Mouse (Mus musculus) E14TG2a.4 (cell line): ENCODE measurements at regions not wholly inside any gene's neighbourhood (a gene's known extent, or its start where the extent isn't known, plus 50 kb on each side); places are given as distances from the start of the nearest gene placed in this dataset.

ENCODE experiments used
- CTCF ChIP-seq: conservative IDR thresholded peaks from 2 replicates; pipeline ENCODE4 v1.5.1; 2014; ENCODE audit warnings: low read length
- NANOG ChIP-seq: IDR thresholded peaks from 2 replicates; pipeline ENCODE4 v1.6.1; 2014; ENCODE audit warnings: borderline replicate concordance, low read length, mixed read lengths

DNA sequence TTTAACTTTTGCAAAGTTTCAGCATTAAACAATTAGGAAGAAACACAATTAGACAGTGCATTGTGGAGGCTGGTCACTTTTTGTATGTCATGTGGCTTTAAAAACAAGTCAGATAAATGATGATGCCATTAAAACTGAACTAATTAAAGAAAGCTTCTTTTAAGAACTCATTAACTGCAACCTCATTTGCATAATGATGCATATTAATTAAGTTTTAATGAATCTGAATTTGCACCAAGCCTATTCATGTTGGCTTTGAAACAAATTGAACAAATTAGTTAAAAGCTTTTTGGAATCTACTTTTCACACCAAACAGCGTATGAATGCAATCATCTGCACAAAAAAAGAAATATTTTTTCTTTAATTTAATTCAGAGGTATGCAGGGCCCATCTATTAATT, 367.3 kb downstream of the Vrk1 start:
- TF ChIP-seq CTCF (no peak), NANOG (no peak)
